In the genomic region with DNA sequence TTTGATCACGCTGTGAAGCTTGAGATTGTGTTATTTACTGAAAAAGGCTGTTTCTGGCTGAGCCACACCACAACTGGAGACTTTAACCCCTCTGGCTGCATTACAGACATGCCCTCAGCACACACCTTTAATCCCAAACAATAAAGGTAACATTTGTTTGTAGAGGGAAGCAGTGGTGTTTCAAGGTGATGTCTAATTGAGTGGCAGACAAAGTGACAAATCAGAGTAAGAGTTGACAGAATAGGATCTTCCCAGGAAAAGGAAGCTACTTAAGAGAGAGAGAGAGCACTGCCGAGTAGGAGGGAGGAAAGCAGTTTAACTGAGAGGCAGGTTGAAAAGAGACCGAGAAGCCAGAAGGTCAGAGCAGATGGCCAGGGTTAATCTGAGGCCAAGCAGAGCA, we compare ENCODE assay signal across 25 mouse cellular contexts. TPM values are rescaled to one million over a fixed set of nuclear protein-coding genes. Genes with fewer than 3 reads are reported as not detected.
"Had no signal": no experiment of that assay in that cellular context is flagged by ENCODE, and none has a peak within 500 bp of the region (broad histone marks: within the 10 kb centered on the region; RNA-seq: fewer than 3 reads in every experiment).

No protein-coding gene starts in this region.

- H3K27ac ChIP-seq: intestine, embryonic 15.5 days; kidney, embryonic 15.5 days; limb, embryonic 10.5 days; limb, embryonic 13.5 days; liver, embryonic 14.5 days; midbrain, embryonic 10.5 days; midbrain, embryonic 13.5 days; neural tube, embryonic 13.5 days had no signal

- H3K9me3 ChIP-seq: intestine, embryonic 15.5 days; kidney, embryonic 15.5 days; limb, embryonic 10.5 days; limb, embryonic 13.5 days; midbrain, embryonic 10.5 days; midbrain, embryonic 13.5 days; neural tube, embryonic 13.5 days had no signal

- H3K36me3 ChIP-seq: intestine, embryonic 15.5 days; kidney, embryonic 15.5 days; limb, embryonic 10.5 days; limb, embryonic 13.5 days; midbrain, embryonic 10.5 days; midbrain, embryonic 13.5 days; neural tube, embryonic 13.5 days had no signal

- H3K27me3 ChIP-seq: intestine, embryonic 15.5 days; kidney, embryonic 15.5 days; limb, embryonic 13.5 days; midbrain, embryonic 13.5 days; neural tube, embryonic 13.5 days had no signal

- DNase-seq: kidney, postnatal 10 days; layer of hippocampus, adult 9-11 months; liver, postnatal 0 days; lung, embryonic 14.5 days; lung, postnatal 36 days; right cerebral cortex, adult 18-20 months; right cerebral cortex, postnatal 25 days; thymus, adult 18-20 months; thymus, postnatal 36 days had no signal

- H3K4me3 ChIP-seq: intestine, embryonic 15.5 days; kidney, embryonic 15.5 days; limb, embryonic 10.5 days; limb, embryonic 13.5 days; megakaryocyte, embryonic 14.5 days; midbrain, embryonic 10.5 days; midbrain, embryonic 13.5 days; myocyte; neural tube, embryonic 13.5 days had no signal

- H3K4me1 ChIP-seq: intestine, embryonic 15.5 days; kidney, embryonic 15.5 days; limb, embryonic 10.5 days; limb, embryonic 13.5 days; megakaryocyte, embryonic 14.5 days; midbrain, embryonic 10.5 days; midbrain, embryonic 13.5 days; neural tube, embryonic 13.5 days had no signal

RNA-seq across cellular contexts. Expression of a gene that starts 5.4 kb away (rescaled TPM):
- polyA plus RNA-seq: intestine, embryonic 15.5 days; kidney, embryonic 15.5 days; limb, embryonic 10.5 days; limb, embryonic 13.5 days; liver, embryonic 11.5 days; liver, embryonic 14.5 days; liver, postnatal 0 days; lung, embryonic 14.5 days; lung, postnatal 0 days; midbrain, embryonic 10.5 days; midbrain, embryonic 13.5 days; midbrain, embryonic 16.5 days; myocyte; neural tube, embryonic 13.5 days; spleen, adult 2 months; stomach, embryonic 16.5 days; urinary bladder, adult 2 months had no signal
